Mouse (Mus musculus) lung, adult 2 months (tissue): ENCODE measurements around the gene Gm37240.

ENCODE experiments used
- CTCF ChIP-seq: fragments of 200-500 bp; IDR thresholded peaks from 2 replicates; pipeline ENCODE4 v1.5.1; 2011; ENCODE audit warnings: mild to moderate bottlenecking, low read length, control low read depth; ENCODE audit not compliant: insufficient read depth
- POLR2A ChIP-seq: fragments of 200-500 bp; IDR thresholded peaks from 2 replicates; pipeline ENCODE4 v1.6.1; 2011; ENCODE audit warnings: low read depth, mild to moderate bottlenecking, control low read depth, low read length, borderline replicate concordance; ENCODE audit errors: extremely low read depth

DNA sequence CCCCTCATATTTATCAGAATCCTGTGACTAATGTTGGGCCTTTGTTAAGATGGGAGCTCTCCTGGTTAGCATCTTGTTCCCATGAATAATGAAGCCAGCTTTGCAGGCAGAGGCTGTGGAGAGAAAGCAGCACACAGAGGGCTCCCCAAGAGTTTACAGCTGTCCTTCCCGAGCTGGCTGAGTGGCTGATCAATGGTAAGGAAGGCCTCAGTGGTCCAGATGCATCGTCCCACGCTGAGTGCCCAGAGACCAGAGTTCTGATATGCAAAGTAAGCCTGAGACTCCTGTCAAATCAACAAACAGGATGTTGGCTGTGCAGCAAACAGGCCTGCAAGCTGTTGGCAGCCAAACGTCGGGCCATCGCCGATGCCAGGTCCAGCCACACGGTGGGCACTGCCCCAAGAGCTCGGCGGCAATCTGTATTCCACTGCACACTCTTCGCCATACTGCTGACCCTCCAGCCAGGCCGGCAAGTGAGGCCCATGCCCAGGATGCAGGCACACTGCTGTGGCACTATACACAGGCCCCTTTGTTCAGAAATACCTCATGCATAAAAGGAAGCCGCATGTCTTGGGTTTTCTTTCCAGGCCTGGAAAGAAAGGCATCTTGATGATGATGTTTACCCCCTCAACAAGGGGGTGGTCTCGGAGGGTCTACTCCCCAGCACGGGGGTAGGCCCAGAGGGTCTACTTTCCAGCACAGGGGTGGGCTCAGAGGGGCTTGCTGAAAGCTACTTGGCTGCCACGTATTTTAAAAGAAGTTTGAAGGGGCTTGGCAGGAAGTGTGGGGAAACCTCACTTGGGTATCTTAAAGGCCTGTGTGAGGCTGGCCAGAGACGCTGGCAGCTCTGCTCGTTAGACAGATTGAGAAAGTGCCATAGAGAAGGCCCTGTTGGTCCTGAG lies 587.4 kb downstream of the Gm37240 start:
- TF ChIP-seq POLR2A (no peak), CTCF (no peak)
